Mouse (Mus musculus) adrenal gland, postnatal 10 days (tissue): ENCODE data around the gene Lrrc28. TPM values are rescaled to one million over a fixed set of nuclear protein-coding genes. Genes with fewer than 3 reads are reported as not detected.

Source experiments
- DNase-seq: peaks from one replicate; pipeline ENCODE4 v3.0.0; 2021; ENCODE audit warnings: mixed read lengths
- long read RNA-seq, 2 experiments: library from polyadenylated mRNA; stranded (forward); transcript quantifications; one replicate each; pipeline ENCODE4 v2.0.0; 2021
- total RNA-seq, 2 experiments: library from RNA; stranded (reverse); gene quantifications; 2 replicates each; pipeline ENCODE4 v1.2.3; 2021

Gene Lrrc28
- 10 to 100 TPM; 17.6 to 19.3 TPM for total RNA-seq
- long read RNA-seq, experiment 1, partial matches to known transcripts, result 5 of 18 reads
- long read RNA-seq, experiment 1, other reads (novel, unspliced or antisense), result 11 of 18 reads
- long read RNA-seq, experiment 2, partial matches to known transcripts, result 0 of 9 reads
- long read RNA-seq, experiment 2, other reads (novel, unspliced or antisense), result 8 of 9 reads

GRCm38 (mm10) chr7:67644833-67645680 lies at the start of gene Lrrc28:
Gene Lrrc28 (minus strand): TSS chr7:67645268.
- DNase-seq, result peak; percentile 100

- DNase-seq, result no peak
Observed at GRCm38 (mm10) chr7:67692791-67693538, 47.9 kb upstream of the Lrrc28 start.

GRCm38 (mm10) chr7:67692141-67692540 lies 47.1 kb upstream of the Lrrc28 start:
- DNase-seq, result peak; percentile 37

GRCm38 (mm10) chr7:67691036-67691435 lies 46.0 kb upstream of the Lrrc28 start:
- DNase-seq, result peak; percentile 19

- DNase-seq, result peak; percentile 35
Observed at GRCm38 (mm10) chr7:67689793-67690192, 44.7 kb upstream of the Lrrc28 start.

GRCm38 (mm10) chr7:67688281-67688680 lies 43.2 kb upstream of the Lrrc28 start:
- no peak for DNase-seq

- no peak for DNase-seq
Observed at GRCm38 (mm10) chr7:67686545-67686944, 41.5 kb upstream of the Lrrc28 start.

- peak; percentile 29 for DNase-seq
Observed at GRCm38 (mm10) chr7:67683006-67683405, 37.9 kb upstream of the Lrrc28 start.

GRCm38 (mm10) chr7:67681078-67681477 lies 36.0 kb upstream of the Lrrc28 start:
- no peak for DNase-seq

- no peak for DNase-seq
Observed at GRCm38 (mm10) chr7:67678878-67679499, 33.9 kb upstream of the Lrrc28 start.

GRCm38 (mm10) chr7:67673656-67674055 lies 28.6 kb upstream of the Lrrc28 start:
- no peak for DNase-seq

GRCm38 (mm10) chr7:67672650-67673049 lies 27.6 kb upstream of the Lrrc28 start:
- peak; percentile 98 for DNase-seq

GRCm38 (mm10) chr7:67670965-67671364 lies 25.9 kb upstream of the Lrrc28 start:
- no peak for DNase-seq

GRCm38 (mm10) chr7:67663981-67664694 lies 19.1 kb upstream of the Lrrc28 start:
- no peak for DNase-seq

GRCm38 (mm10) chr7:67662424-67662823 lies 17.4 kb upstream of the Lrrc28 start:
- no peak for DNase-seq

- DNase-seq, result no peak
Observed at GRCm38 (mm10) chr7:67658110-67658509, 13.0 kb upstream of the Lrrc28 start.

- peak; percentile 33 for DNase-seq
Observed at GRCm38 (mm10) chr7:67655186-67655585, 10.1 kb upstream of the Lrrc28 start.

- DNase-seq, result no peak
Observed at GRCm38 (mm10) chr7:67654668-67655067, 9.6 kb upstream of the Lrrc28 start.

- DNase-seq, result no peak
Observed at GRCm38 (mm10) chr7:67652211-67652610, 7.1 kb upstream of the Lrrc28 start.

GRCm38 (mm10) chr7:67648376-67648775 lies 3.3 kb upstream of the Lrrc28 start:
- DNase-seq, result peak; percentile 46

GRCm38 (mm10) chr7:67647277-67647676 lies 2.2 kb upstream of the Lrrc28 start, which contains the start of gene Ttc23:
Gene Ttc23 (plus strand): TSS chr7:67647410.
- peak; percentile 26 for DNase-seq

GRCm38 (mm10) chr7:67646131-67646530 lies 1.1 kb upstream of the Lrrc28 start:
- no peak for DNase-seq
